Mouse (Mus musculus): Measurements from ENCODE around the gene Dennd1b.

Dennd1b gene

DNA sequence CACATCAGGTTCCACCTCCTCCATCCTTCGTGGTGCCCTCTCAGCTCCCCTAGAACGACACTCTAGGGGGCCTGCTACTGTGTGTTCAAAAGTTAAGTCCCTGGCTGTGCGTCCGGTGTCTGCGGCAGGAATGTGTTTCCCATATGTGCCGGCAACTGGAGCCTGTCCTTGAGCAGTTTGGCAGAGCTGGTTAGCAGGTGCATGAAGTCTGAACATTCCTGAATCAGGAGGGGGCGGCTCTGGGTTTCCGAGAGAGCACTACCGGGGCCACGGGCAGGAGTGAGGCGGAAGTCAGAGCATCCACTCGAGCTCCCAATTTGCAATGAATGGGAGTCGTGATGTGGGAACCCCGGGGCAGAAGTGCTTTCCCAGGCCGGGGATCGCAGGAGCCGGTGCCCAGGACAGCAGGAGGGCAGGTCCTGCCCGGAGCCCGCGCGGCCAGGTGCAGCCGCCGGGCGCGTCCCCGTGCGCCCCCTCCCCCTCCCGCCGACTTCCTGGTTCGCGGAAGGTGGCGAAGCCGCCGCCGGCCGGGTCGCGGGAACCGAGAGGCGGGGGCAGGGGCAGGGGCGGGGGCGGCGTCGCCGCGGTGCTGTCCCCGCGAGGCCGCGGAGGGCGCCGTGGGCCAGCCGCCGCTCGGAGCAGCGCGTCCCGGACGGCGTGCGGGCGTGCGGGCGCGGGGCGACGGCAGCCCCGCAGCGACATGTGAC lies at the start of gene Dennd1b:
Gene Dennd1b (plus strand): TSS at position 275 of the 707 bp plus-strand sequence.
- peak; percentile 56 for DNase-seq (ENCODE audit: low read depth, low spot score)

DNA sequence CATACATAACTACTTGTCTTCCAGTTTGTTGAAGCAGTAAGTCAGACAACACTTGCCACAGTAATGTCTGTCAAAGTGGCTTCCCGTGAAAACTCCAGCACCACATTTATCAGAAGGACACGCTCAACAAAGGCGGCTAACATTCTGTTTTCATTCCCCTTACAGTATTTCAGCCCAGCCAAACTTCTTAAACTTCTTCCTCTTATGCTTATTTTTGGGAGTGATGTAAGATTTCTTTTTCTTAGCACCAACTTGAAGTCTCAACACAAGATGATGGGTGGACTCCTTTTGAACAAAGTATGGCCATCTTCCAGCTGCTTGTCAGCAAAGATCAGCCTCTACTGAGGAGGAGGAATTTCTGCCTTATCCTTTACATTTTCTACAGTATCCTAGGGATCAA lies 47.6 kb upstream of the Dennd1b start:
- no peak for DNase-seq (ENCODE audit: low read depth, low spot score)

DNA sequence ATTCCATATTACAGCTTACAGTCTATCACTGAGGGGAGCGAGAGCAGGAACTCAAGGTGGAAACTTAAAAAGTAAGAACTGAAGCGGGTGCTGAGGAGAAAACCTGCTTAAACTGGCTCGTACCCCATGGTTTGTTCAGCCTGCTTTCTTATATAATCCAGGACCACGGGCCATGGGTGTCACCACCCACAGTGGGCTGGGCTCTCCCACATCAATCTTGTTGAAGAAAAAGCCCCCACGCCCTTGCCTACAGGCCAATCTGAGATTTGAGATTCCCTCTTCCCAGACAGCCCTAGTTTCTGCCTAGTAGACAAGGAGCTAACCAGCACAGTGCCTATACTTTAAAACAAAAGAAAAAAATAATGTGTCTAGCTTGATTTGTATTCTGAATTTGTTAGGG lies 43.6 kb upstream of the Dennd1b start:
- DNase-seq (ENCODE audit: low read depth, low spot score) = no peak

DNA sequence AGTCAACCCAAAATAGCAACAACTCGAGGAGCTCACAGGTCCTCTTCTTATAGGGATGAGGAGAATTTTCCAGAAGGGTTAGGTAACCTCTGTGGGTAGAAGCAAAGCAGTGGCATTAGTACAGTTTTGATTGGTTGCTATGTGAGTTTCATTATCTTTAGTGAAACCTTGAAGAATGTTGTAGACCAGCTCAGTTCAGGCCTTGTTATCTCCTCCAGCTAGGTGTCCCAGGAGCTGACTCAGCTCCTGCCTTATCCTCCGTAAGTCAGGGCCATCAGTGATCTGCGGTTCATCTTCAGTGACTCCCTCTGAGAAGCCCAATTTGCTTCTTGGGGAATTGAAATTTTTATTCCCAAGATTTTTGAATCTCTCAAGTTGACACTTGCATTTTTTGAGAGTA lies 43.2 kb upstream of the Dennd1b start:
- DNase-seq (ENCODE audit: low read depth, low spot score) = no peak

DNA sequence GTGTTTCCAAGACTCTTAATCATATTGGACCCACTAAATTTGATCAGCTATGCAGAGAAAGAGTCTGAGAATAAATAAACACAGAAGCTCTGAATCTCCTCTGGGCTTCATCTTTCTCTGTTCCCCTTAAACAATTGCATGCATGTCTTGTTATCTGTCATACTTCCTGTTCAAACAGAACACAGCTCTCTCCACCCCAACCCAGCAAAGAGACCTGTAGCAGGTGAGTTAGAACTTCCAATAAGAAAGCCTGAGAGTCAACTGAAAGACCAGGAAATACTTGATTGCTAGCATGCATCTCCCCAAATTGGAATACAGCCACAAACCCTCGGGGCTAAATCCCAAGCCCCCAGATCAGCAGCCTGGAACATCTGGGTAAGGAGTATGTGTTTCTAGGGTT lies 42.4 kb upstream of the Dennd1b start:
- no peak for DNase-seq (ENCODE audit: low read depth, low spot score)

DNA sequence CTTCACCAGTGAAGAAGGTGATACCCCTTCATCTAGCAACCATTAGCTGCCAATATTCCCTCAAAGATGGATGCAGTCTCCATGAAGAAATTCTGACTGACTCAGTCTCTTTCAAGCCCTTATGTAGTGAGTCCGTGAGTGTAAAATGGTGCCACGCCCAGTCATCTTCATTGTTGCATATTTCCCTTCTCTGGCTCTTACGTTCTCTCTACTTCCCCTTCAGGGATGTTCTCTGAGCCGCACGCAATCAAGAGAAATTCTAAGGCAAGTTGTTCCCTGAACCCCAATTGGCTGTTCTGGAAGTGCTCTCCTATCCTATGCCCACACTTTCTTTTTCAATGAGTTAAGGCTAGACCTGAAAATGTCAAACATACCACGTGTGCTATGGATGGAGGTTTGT lies 40.3 kb upstream of the Dennd1b start:
- DNase-seq (ENCODE audit: low read depth, low spot score) = no peak

DNA sequence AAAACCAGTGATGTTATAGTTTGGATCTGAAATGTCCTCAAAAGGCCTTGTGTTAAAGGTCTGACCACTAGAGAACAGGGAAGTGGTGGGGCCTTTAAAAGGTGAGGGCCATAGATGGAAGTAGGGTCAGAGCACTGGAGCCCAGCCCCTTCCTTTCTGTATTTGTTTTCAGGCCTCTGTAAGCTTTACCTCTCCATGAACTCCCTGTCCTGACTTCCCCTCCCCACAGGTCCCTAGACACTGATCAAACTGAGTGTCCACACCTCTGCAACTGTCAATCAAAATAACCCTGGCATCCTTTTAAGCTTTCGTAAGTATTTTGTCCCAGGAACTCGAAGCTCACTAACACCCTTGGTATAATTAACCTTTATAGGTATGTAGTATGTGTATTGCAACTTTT lies 39.0 kb upstream of the Dennd1b start:
- no peak for DNase-seq (ENCODE audit: low read depth, low spot score)

DNA sequence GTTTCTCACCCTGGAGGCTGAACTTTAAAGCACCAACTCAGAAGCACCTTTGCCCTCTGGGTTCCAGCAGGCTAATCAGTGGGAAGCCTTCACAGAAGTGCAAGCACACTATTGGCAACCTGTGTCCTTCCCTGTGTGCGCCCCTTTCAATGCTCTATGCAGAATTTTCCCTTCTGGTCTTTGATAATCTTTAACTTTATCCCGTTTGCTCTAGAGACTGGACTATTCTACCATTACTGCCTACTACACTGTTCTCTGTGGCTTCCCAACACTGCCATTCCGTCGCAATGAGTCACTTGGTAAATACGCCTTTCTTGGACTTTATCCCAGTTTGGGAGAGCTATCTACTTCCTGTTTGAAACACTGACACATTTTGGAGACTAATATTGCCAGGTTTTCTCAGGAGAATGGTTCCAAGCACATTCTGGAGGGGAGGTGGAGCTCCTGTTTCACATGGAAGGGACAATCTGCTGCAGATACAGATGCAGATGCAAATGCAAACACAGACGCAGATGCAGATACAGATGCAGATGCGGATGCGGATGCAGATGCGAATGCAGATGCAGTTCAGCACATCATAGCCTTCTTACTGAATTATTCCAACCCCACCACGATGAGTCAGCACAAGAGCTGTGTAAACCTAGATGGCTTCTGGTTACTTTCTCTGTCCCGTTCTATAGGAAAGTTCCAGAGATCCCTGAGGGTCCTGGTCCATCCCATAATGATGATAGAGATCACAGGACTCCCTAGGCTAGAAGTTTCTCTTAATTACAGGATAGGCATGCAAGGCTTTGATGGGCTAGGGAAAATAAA lies 34.4 kb upstream of the Dennd1b start:
- DNase-seq (ENCODE audit: low read depth, low spot score) = no peak

DNA sequence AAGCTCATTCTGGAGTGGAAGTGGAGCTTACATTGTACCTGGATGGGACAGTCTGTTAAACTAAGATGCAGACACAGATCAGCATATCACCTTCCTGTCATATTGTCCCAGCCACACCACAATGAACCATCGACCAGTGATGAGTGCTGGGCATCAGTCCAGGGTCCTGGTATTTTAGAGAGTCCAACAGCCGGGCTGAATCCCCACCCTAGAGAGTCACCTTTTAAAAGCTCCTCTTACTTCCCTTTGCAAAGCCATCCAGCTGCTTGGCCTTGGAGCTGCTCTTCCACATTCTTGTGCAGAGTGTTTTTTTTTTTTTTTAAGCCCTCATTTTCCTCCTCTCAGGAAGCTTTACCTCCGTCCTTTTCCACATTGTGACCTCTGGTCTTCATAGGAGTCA lies 33.2 kb upstream of the Dennd1b start:
- no peak for DNase-seq (ENCODE audit: low read depth, low spot score)

DNA sequence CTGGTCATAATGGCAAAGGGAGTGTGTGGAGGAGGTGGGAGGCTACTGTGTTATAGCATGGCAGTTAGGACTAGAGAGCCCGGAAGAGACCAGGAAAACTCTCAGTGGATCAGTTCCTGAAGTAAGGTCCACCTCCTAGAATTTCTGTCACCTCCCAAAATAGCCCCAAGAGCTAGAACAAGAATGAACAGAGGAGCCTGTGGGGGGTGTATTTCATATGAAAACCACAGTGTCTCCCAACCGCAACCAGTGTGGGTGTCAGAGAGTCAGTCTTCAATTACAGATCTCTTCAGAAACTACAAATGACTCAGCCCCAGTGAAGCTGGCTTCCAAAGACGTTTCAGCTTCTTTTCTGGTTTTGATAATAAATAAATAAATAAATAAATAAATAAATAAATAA lies 32.4 kb upstream of the Dennd1b start:
- DNase-seq (ENCODE audit: low read depth, low spot score) = no peak

DNA sequence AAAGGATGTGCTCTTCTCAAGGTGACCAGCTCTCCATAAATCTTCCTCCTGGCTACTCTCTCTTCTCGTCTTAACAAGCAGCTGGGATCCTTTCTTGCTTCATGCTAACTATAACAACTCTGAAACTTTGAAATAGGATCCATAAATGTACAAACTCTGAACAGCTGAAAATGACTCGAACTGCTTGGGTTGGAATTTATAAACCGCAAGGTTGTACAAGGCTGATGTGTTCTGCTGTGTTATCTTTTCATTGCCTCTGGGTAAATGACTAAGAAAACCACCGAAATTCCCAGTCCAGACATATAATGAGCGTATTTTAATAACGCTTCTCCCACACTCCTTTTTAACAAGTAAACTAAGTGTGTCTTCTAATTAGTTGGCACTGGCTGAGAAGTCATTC lies 27.1 kb upstream of the Dennd1b start:
- no peak for DNase-seq (ENCODE audit: low read depth, low spot score)

DNA sequence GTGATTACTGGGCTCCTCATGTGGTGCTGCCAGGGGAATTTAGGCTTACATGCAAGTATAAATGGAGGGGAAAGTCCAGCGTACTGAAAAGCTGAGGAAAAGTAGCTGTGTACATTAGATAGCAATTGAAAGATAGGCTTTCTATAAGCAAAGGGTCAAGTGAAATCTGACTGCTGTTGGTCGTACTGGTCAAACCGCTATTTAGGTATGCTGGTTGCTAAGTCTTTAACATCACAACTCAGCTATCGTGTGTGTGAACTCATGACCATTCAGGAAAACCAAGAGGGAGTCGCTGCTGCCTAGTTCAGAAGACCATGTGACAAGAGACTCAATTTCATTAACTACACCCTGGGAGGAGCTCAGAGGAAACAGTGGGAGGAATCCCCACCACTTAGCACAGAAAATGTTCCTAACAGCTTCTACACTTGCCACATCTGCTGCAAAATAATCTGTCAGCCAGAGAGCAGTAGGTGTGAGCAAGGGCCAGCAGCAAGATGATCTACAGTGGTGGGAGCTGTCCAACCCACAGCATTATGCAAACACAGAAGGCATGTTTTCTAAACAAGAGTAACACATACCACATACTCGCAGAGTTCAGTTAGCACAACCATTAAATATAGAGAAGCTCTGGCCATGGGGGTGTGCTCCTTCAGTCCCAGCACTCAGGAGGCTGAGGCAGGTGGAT lies 25.4 kb upstream of the Dennd1b start:
- DNase-seq (ENCODE audit: low read depth, low spot score) = no peak

DNA sequence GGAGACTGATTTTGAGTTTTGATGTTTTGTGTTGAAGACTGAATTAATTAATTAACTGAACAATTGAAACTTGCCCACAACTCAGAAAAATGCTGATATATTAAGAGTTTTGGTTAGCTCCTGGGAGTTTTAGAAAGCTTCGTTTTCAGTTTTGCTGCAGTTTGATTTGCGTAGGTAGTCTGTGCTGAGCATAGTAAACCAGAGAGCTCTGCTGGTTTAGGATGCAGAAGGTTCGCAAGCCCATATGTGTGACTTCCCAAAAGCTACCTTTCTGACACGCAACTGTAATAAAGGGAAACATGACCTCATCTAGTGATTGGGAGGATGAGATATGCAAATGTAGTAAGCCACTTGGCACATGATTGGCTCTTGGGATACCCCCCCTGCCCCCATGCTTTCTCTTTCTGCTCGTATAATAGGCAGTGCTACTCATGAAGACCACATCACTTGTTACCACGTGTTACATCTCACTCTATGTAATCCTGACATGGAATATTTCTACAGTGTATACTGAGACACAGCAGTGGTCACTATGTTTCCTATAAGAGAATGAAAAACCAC lies 23.6 kb upstream of the Dennd1b start:
- no peak for DNase-seq (ENCODE audit: low read depth, low spot score)

DNA sequence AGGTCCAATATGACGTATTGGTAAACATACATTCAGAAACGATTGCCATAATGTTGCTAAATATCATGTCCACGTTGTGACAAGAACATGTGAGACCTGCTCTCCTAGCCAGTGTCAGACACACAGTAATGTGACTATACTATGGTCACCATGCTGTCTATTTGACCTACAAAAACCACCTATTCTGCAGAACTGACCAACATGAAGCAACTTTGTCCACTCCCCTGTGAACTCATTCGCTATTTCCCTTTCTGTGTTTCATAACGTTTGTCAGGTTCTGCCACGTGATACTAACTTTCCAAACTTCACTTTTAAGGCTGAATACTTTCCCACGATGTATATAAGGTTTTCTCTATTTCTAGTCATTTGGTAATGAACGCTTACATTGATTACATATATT lies 22.8 kb upstream of the Dennd1b start:
- no peak for DNase-seq (ENCODE audit: low read depth, low spot score)

DNA sequence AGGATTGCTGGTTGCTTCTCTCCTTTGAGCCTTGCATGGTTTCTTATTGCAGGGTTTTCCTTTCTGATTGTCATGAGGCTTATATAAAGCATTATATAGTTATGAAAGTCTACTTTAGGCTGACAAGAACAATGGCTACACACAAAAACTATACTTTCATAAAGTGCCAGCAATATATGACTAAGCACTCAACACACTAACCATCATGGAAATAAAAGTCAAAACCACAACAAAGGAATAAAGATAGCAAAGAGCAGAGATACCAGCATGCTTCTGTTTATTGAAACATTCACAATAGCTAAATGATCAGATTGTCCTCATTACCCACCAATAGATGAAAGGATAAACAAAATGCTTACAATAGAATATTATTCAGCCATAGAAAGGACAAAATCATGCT lies 11.1 kb upstream of the Dennd1b start:
- DNase-seq (ENCODE audit: low read depth, low spot score) = no peak

DNA sequence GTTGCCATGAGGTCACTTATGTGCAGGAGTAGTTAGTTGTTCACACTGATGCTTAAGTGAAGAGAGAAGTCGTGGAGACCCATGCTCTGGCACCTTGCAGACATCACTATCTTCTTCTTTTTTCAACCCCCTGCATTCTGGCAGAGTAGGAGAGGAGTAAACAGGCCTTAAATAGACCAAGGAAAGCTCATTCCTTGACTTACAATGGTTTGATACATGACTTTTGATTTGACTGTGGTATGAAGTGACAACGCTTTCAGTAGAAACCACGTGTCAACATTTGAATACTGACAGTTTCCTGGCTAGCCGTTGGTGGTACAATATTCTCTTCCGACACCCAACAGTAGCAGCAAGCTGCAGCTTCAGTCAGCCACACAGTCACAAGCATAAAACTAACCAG lies 8.3 kb upstream of the Dennd1b start:
- DNase-seq (ENCODE audit: low read depth, low spot score) = no peak

DNA sequence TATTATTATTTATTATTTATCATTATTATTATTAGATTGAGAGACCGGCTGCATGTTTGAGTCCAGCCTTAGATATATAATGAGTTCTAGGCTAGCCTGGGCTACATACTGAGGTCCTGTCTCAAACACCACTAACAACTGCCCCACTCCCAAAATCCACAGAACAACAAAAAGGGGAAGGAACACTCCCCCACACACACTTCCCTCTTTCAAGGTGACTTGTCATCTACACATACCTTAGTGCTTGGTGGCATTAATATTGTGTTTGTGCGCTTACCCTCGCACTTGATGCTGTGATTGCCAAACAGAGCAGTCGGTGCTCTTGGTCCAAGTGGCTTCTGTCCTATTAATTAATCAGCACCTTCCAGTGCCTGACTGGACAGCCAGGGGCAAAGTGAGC lies 7.8 kb upstream of the Dennd1b start:
- DNase-seq (ENCODE audit: low read depth, low spot score) = no peak

DNA sequence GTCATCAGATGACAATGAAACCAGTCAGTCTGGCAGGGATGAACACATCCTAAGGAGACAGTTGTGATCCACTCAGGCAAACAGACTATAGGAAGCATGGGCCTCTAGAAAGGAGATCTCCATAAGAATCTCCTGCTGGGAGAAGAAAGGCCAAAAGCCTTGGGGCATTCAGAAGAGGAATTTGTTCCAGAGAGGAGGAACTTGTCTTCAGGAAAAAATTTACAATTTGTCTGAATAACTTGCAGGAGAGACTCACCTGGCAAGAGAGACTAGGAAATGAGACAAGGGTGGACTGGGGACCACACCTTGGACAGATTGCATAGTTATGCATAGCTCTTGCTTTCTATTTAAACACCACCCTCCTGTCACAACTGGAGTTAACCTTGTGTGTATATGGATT lies 6.7 kb upstream of the Dennd1b start:
- DNase-seq (ENCODE audit: low read depth, low spot score) = no peak

DNA sequence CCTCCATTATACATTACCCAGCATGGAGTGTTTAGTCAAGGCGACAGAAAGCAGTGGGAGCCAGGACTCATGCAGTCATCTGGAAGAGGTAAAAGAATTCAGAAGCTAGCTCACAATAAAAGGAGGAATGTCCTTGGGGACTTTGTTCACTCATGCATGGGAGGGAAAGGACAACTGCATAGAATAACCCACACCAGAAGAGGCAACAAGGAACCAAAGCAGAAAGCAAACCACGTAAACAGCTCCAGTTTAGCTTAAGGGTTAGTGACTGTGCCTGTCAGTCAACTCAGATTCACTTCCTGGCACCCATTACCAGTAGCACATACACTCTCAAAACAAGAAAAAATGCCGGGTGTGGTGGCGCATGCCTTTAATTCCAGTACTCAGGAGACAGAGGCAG lies 6.1 kb upstream of the Dennd1b start:
- no peak for DNase-seq (ENCODE audit: low read depth, low spot score)

DNA sequence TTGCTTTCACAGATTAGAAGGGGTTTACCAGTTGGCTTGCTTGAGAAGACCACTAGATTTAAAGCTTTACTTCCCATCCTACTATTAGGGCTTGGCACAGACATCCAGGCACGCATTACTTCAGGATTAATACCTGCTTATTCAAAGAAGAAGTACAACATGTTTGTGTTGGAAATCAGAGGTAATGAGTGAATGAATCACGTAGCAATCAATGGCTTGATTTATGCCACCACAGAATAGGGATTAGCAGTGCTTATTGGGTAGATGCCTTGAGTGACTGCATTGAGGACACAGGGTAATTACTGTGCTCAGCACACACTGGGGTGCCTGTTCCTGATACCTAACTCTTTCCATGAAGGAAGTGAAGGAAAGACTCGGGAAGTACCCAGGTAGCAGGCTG lies 4.4 kb upstream of the Dennd1b start:
- no peak for DNase-seq (ENCODE audit: low read depth, low spot score)

DNA sequence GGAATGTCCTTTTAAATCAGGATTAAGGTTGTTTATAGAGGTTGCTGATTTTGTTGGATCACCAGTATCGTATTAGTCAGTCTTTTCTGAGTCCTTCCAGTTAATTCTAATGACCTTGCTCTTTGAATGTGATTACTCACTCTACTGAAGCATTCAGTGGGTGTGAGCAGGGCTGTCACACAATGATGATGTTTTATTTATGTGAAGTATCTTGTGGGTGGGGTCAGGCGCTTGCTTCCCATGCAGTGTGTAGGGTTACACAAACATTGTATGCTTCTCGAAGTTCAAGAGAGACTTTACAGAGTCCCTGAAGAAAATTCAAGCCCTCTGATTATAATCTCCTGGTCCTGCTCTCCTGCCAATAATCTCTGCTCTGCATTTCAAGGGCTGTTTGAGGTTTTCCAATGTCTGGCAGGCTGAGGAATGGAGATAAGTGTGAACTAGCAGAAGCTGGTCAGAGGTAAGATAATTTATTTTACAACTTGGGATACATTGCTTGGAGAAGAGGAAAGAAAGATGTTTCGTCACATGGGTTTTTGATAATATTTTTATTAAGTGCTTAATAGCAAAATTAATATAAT lies 3.2 kb upstream of the Dennd1b start:
- DNase-seq (ENCODE audit: low read depth, low spot score) = no peak

All from WW6 (cell line).